Mouse (Mus musculus) embryonic facial prominence, embryonic 11.5 days (tissue): Measurements from ENCODE around the gene Grap. TPM values are rescaled to one million over a fixed set of nuclear protein-coding genes. Genes with fewer than 3 reads are reported as not detected.

Source experiments
- ATAC-seq: fragments of 200-750 bp; cut with Nextera tagmentation; replicated peaks from 2 replicates; pipeline ENCODE4 v1.8.0; 2017; ENCODE audit warnings: low read depth; ENCODE audit not compliant: insufficient number of reproducible peaks, low FRiP score, low TSS enrichment
- DNase-seq: peaks from one replicate; pipeline ENCODE4 v3.0.0-alpha.2; 2015; ENCODE audit warnings: low spot score
- H3K27ac ChIP-seq: fragments of 300-500 bp; sonication (generic); replicated peaks from 2 replicates; pipeline ENCODE4 v1.5.1; 2014; ENCODE audit warnings: mild to moderate bottlenecking, low read depth, low read length, control low read depth
- H3K27me3 ChIP-seq: fragments of 300-500 bp; sonication (generic); 2 replicates; pipeline ENCODE4 v1.6.1; 2014; ENCODE audit warnings: mild to moderate bottlenecking, low read length, moderate library complexity, mixed read lengths; ENCODE audit not compliant: control insufficient read depth, insufficient read depth
- H3K36me3 ChIP-seq: fragments of 300-500 bp; sonication (generic); replicated peaks from 2 replicates; pipeline ENCODE4 v1.6.1; 2014; ENCODE audit warnings: low read depth, mild to moderate bottlenecking, low read length, moderate library complexity, mixed read lengths; ENCODE audit not compliant: control insufficient read depth, insufficient read depth
- H3K4me1 ChIP-seq: fragments of 300-500 bp; sonication (generic); 2 replicates; pipeline ENCODE4 v1.6.1; 2014; ENCODE audit warnings: low read length, mixed read lengths; ENCODE audit not compliant: control insufficient read depth, insufficient read depth
- H3K4me2 ChIP-seq: fragments of 300-500 bp; sonication (generic); 2 replicates; pipeline ENCODE4 v1.6.1; 2014; ENCODE audit warnings: low read depth, mild to moderate bottlenecking, control low read depth, low read length, moderate library complexity
- H3K4me3 ChIP-seq: fragments of 300-500 bp; sonication (generic); 2 replicates; pipeline ENCODE4 v1.5.1; 2014; ENCODE audit warnings: low read depth, low read length, control low read depth
- H3K9ac ChIP-seq: fragments of 300-500 bp; sonication (generic); replicated peaks from 2 replicates; pipeline ENCODE4 v1.6.1; 2014; ENCODE audit warnings: mild to moderate bottlenecking, control low read depth, low read length
- H3K9me3 ChIP-seq: fragments of 300-500 bp; sonication (generic); replicated peaks from 2 replicates; pipeline ENCODE4 v1.6.1; 2016; ENCODE audit warnings: mild to moderate bottlenecking, low read length, inconsistent platforms, mixed read lengths; ENCODE audit not compliant: control insufficient read depth
- WGBS: fragments of 180-500 bp; shearing (Covaris S2); extraction: QIAGEN DNeasy Blood & Tissue Kit; methylation state at CpG from one replicate; pipeline ENCODE4 v1.1.7; 2014; 5-methylcytosine and 5-hydroxymethylcytosine counted together
- polyA plus RNA-seq: library from polyadenylated mRNA; unstranded; fragments of >200 nt; fragmentation: Nextera tagmentation; extraction: Ambion mirVana; gene quantifications from 2 replicates; pipeline ENCODE4 v1.2.1, GENCODE M21; 2014

The Grap gene
- polyA plus RNA-seq, 1 experiment from 2014 or later: 3.4 TPM

GRCm38 (mm10) chr11:61674151-61674838 lies 21.2 kb downstream of the Grap start:
- DNase-seq (no peak), ATAC-seq (peak; percentile 58)
- no peaks in the 10 kb centered on the region; the same call in 1 of the 2 replicates for H3K27me3 ChIP-seq
- 28% methylated on average over 17 of the region's 19 CpGs for WGBS
- H3K4me1 ChIP-seq: peaks cover 3% of the 10 kb centered on the region; the same call in 1 of the 2 replicates
- no peaks in the 10 kb centered on the region for H3K9me3 ChIP-seq
- H3K4me3 ChIP-seq: no peak overlapping the region
- H3K9ac ChIP-seq: no peak overlapping the region; the same call in 1 of the 2 replicates
- no peak overlapping the region for H3K27ac ChIP-seq
- no peak overlapping the region for H3K4me2 ChIP-seq
- H3K36me3 ChIP-seq: no peaks in the 10 kb centered on the region

GRCm38 (mm10) chr11:61674839-61675159 lies 21.7 kb downstream of the Grap start:
- Histone ChIP-seq H3K4me3 (no peak overlapping the region), H3K9ac (no peak overlapping the region; the same call in 1 of the 2 replicates), H3K9me3 (no peaks in the 10 kb centered on the region), H3K27ac (no peak overlapping the region), H3K4me2 (no peak overlapping the region), H3K4me1 (peaks cover 3% of the 10 kb centered on the region; the same call in 1 of the 2 replicates), H3K36me3 (no peaks in the 10 kb centered on the region), H3K27me3 (no peaks in the 10 kb centered on the region; the same call in 1 of the 2 replicates)
- DNase-seq (peak; percentile 86), ATAC-seq (peak; percentile 61)
- WGBS: 1% methylated on average over 8 of the region's 8 CpGs

- H3K36me3 ChIP-seq: no peaks in the 10 kb centered on the region
- H3K4me3 ChIP-seq: no peak overlapping the region
- no peak for ATAC-seq
- WGBS: 69% methylated on average over 2 of the region's 2 CpGs
- H3K9ac ChIP-seq: no peak overlapping the region
- no peak for DNase-seq
- H3K9me3 ChIP-seq: no peaks in the 10 kb centered on the region
- H3K27ac ChIP-seq: no peak overlapping the region
- H3K4me2 ChIP-seq: no peak overlapping the region
- H3K27me3 ChIP-seq: no peaks in the 10 kb centered on the region; the same call in 1 of the 2 replicates
- peaks cover 3% of the 10 kb centered on the region; the same call in 1 of the 2 replicates for H3K4me1 ChIP-seq
Observed at GRCm38 (mm10) chr11:61675332-61675731, 22.3 kb downstream of the Grap start.

- no peak; the same call in 1 of the 2 replicates for ATAC-seq
- Histone ChIP-seq H3K4me3 (no peak overlapping the region), H3K4me2 (no peak overlapping the region), H3K36me3 (no peaks in the 10 kb centered on the region), H3K4me1 (peaks cover 3% of the 10 kb centered on the region; the same call in 1 of the 2 replicates), H3K27ac (no peak overlapping the region), H3K27me3 (no peaks in the 10 kb centered on the region; the same call in 1 of the 2 replicates), H3K9me3 (no peaks in the 10 kb centered on the region), H3K9ac (no peak overlapping the region)
- DNase-seq: peak; percentile 76
- 21% methylated on average over 7 of the region's 7 CpGs for WGBS
Observed at GRCm38 (mm10) chr11:61676216-61676854, 23.3 kb downstream of the Grap start.

GRCm38 (mm10) chr11:61677709-61678108 lies 24.6 kb downstream of the Grap start:
- H3K27ac ChIP-seq: no peak overlapping the region
- peaks cover 3% of the 10 kb centered on the region; the same call in 1 of the 2 replicates for H3K4me1 ChIP-seq
- H3K4me2 ChIP-seq: no peak overlapping the region
- no peaks in the 10 kb centered on the region; the same call in 1 of the 2 replicates for H3K27me3 ChIP-seq
- H3K4me3 ChIP-seq: no peak overlapping the region
- H3K9me3 ChIP-seq: no peaks in the 10 kb centered on the region
- WGBS: 90% methylated on average over 4 of the region's 4 CpGs
- H3K9ac ChIP-seq: no peak overlapping the region
- H3K36me3 ChIP-seq: no peaks in the 10 kb centered on the region
- no peak for DNase-seq
- no peak for ATAC-seq

- no peak for DNase-seq
- WGBS: 62% methylated on average over 4 of the region's 4 CpGs
- H3K9ac ChIP-seq: no peak overlapping the region
- H3K36me3 ChIP-seq: no peaks in the 10 kb centered on the region
- ATAC-seq: no peak
- peaks cover 3% of the 10 kb centered on the region; the same call in 1 of the 2 replicates for H3K4me1 ChIP-seq
- no peak overlapping the region for H3K4me2 ChIP-seq
- no peak overlapping the region for H3K4me3 ChIP-seq
- H3K27ac ChIP-seq: no peak overlapping the region
- peaks cover 7% of the 10 kb centered on the region for H3K27me3 ChIP-seq
- no peaks in the 10 kb centered on the region for H3K9me3 ChIP-seq
Observed at GRCm38 (mm10) chr11:61679091-61679866, 26.2 kb downstream of the Grap start.

GRCm38 (mm10) chr11:61683907-61684731 lies 31.1 kb downstream of the Grap start, which contains the start of gene Fam83g:
Fam83g (plus strand) TSS chr11:61684091.
- Histone ChIP-seq H3K4me1 (no peaks in the 10 kb centered on the region; the same call in 1 of the 2 replicates), H3K4me2 (peak within 1 kb of the TSS; percentile 62), H3K27me3 (peaks cover 14% of the 10 kb centered on the region), H3K9ac (peak within 1 kb of the TSS; percentile 26; the same call in 1 of the 2 replicates), H3K9me3 (no peaks in the 10 kb centered on the region), H3K4me3 (peak within 1 kb of the TSS; percentile 38), H3K36me3 (no peaks in the 10 kb centered on the region), H3K27ac (no peak within 1 kb of the TSS)
- DNase-seq (peak; percentile 60), ATAC-seq (0 out of 2 replicates have a peak, but pooled peaks have one; percentile 68)
- WGBS: 4% methylated on average over 69 of the region's 76 CpGs
